Mouse (Mus musculus) left cerebral cortex, adult 6 months (tissue): Measurements from ENCODE around the gene Depdc5. TPM values are rescaled to one million over a fixed set of nuclear protein-coding genes. Genes with fewer than 3 reads are reported as not detected.

Experiments
- long read RNA-seq, 2 experiments: library from polyadenylated mRNA; unstranded; transcript quantifications; one replicate each; pipeline ENCODE4 v2.0.0; 2019 to 2020
- polyA plus RNA-seq: library from polyadenylated mRNA; unstranded; fragments of <200 nt; fragmentation: Nextera tagmentation; gene quantifications from 2 replicates; pipeline ENCODE4 v1.2.3, GENCODE M21; 2021

Gene Depdc5
- 14.5 and 18.2 TPM in 2 replicates for polyA plus RNA-seq
- long read RNA-seq, experiment 1, partial matches to known transcripts, result 15 of 66 reads
- long read RNA-seq, experiment 1, other reads (novel, unspliced or antisense), result 51 of 66 reads
- long read RNA-seq, experiment 2, partial matches to known transcripts, result 11 of 16 reads
- long read RNA-seq, experiment 2, other reads (novel, unspliced or antisense), result 5 of 16 reads

DNA sequence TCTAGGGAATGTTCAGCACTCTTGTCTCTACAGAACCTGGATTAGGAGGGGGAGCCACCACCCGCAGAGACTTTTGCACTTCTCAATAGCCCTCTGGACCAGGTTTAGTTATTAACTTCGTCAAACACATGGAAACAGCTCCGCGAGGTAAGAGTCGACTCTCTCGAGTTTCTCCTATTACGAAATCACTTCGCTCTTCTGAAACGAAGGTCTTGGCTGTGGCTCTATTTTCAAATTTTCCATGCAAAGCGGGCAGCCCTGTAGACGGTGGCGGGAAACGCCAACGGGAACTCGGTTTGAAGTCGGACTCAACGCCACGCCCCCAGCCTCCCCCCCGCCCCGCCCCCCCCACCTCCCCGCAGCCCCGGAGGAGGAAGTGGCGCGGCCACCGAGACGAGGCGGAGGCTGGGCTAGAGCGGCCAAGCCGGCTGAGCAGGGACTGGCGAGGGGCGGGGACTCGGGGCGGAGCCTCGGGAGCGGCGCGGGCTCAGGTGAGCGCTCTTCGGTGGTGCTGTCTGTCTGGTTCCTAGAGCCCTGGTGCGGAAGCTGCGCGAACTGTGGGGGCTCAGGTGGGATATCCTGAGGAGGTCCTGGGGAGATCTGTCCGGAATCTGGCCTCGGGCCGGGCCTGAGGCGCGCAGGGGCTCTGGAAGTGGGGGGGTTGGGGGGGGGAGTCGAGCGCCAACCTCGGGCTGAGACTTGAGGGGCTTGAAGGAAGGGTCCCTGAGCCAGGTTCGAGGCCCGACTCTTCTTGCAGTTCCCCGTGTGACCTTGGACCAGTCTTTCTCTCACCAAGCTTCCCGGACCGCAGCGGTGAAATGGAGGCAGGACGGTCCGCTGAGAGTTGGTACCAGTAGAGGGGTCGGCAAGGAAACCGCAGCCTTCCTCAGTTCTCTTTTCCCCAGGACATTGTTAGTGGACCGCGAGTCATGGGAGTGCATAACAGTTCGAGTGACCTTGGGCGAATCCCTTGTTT lies at the start of gene Depdc5:
Gene Depdc5 (plus strand): TSS at position 449 of the 976 bp plus-strand sequence.

DNA sequence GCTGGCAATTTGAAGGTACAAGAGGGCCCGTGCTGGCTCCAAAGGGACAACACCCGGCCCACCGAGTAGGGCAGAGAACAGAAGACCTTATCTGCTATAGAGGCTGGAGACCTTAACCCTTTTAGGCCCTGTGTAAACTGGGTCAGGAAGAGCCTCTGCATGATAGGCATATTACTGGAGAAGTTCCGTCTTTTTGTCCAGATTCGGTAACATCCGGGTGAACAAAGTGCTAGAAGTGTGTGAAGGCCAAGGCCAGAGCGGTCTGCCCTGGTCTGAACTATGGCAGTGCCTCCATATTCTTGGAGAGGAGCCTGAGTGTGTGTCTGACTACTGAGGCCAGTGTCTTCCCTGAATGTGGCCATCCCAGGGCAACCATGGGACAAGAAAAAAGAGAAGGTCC lies 36.5 kb upstream of the Depdc5 start, which contains the start of gene Gm20671:
Gene Gm20671 (minus strand): TSS at position 101 of the 400 bp plus-strand sequence.

DNA sequence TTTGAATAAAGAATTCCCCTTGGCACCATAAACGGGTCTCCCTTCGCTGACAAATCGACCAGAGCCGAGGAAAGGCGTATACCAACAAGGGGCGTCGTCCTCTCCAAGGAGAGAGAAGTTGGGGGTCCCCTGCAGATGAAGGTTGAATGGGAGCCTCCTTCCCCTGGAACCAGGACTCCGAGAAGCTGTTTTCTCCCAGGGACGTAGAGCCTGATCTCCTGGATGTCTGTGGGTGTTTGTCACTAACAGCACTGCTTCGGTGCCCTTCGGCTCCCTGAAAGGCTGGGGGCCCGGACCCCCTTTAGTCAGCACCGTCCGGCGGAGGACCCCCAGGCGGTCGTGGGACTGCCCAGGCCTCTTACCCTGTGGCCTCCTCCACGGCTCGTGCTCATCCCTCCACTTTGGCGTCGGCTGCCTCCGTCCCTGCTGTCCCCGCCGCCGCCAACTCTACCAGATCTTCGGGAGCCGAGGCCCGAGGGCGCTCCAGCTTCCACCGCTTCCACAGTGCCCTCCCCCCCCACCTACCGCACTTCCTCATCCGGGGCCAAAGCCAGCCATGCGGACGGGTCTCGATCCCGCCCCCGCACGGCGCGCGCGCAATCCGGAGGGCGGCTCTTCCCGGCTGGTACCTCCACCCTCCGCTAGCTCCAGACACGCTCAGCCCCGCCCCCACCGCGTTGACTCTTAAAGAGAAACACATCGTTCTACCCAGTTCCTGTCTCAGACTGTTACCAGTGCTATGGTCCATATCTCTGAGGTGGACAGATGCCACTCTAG lies 9.6 kb upstream of the Depdc5 start, which contains the start of gene Prr14l:
Gene Prr14l (minus strand): TSS at position 526 of the 777 bp plus-strand sequence.

DNA sequence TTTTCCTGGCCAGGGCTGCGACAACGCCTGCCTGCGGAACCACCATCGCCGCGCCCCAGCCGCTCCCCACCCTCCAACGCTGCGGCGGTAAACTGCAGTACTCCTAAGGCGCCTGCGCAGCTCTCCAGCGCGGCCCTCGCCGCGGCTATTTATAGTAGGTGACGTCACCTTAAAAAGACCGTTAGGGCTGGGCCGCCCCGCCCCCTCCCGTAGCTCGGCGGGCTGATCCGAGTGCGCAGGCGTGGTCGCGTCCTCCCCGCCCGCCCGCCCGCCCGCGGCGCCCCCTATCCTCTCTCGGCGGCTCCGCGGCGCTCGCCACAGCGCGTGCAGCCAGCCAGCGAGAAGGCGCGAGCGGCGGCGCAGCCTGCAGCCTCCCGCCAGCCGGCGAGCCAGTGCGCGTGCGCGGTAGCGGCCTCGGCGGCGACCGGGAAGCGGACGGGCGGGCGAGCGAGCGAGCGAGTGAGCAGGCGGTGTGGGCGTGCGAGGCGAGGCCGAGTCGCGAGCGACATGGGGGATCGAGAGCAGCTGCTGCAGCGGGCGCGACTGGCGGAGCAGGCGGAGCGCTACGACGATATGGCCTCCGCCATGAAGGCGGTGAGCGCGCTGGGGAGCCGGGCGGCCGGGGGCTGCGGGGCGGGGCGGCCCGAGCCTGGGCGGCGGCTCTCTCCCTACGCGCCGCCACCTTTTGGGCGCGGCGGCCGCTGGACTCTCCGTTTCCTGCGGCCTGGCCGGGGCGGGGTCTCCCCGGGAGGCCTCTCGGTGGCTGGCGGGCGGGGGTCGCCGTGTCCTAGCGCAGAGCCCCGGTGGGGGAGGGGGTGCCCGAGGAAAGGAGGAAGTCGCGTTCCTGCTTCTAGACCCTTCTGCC lies 155.3 kb downstream of the Depdc5 start, which contains the start of gene Ywhah:
Gene Ywhah (plus strand): TSS at position 256 of the 865 bp plus-strand sequence.

Other genes starting within 250 kb of the Depdc5 start
- 72.1 and 88.6 TPM in 2 replicates for gene Pisd, start 78.1 kb upstream of the Depdc5 start, polyA plus RNA-seq
- not detected in 2 replicates for gene Gm20671, start 36.6 kb upstream of the Depdc5 start, polyA plus RNA-seq
- 9.5 and 10.4 TPM in 2 replicates for gene Prr14l, start 9.4 kb upstream of the Depdc5 start, polyA plus RNA-seq
- 713 and 1,110 TPM in 2 replicates for gene Ywhah, start 155.1 kb downstream of the Depdc5 start, polyA plus RNA-seq
- gene Slc5a1, start 240.5 kb downstream of the Depdc5 start, polyA plus RNA-seq, result not detected in 2 replicates